Mouse (Mus musculus) heart, adult 2 months (tissue): Measurements from ENCODE around the gene Dnajc1. TPM values are rescaled to one million over a fixed set of nuclear protein-coding genes. Genes with fewer than 3 reads are reported as not detected.

Experiments
- DNase-seq, 2 experiments: peaks; one replicate each; pipeline ENCODE4 v3.0.0; 2021
- H3K27ac ChIP-seq: fragments of 200-600 bp; 2 replicates; pipeline ENCODE4 v1.8.1; 2022
- H3K27me3 ChIP-seq: fragments of 200-500 bp; 2 replicates; pipeline ENCODE4 v1.6.1; 2012; ENCODE audit warnings: mild to moderate bottlenecking, low read length, inconsistent platforms, mixed read lengths; ENCODE audit not compliant: control insufficient read depth, insufficient read depth
- H3K36me3 ChIP-seq: fragments of 200-500 bp; 2 replicates; pipeline ENCODE4 v1.6.1; 2012; ENCODE audit warnings: low read length, inconsistent platforms; ENCODE audit not compliant: control insufficient read depth, insufficient read depth
- H3K4me1 ChIP-seq: fragments of 200-500 bp; 2 replicates; pipeline ENCODE4 v1.6.1; 2011; ENCODE audit warnings: low read length; ENCODE audit not compliant: control insufficient read depth, insufficient read depth
- H3K4me3 ChIP-seq: fragments of 200-600 bp; 2 replicates; pipeline ENCODE4 v1.8.1; 2022
- H3K79me2 ChIP-seq: fragments of 200-500 bp; replicated peaks from 2 replicates; pipeline ENCODE4 v1.6.1; 2012; ENCODE audit warnings: mild to moderate bottlenecking, inconsistent platforms, low read length, moderate library complexity, mixed read lengths; ENCODE audit not compliant: control insufficient read depth, insufficient read depth
- H3K9ac ChIP-seq: fragments of 200-500 bp; 2 replicates; pipeline ENCODE4 v1.6.1; 2012; ENCODE audit warnings: low read depth, mild to moderate bottlenecking, control low read depth, inconsistent platforms, low read length, mixed read lengths
- CTCF ChIP-seq: fragments of 200-600 bp; IDR thresholded peaks from 2 replicates; pipeline ENCODE4 v1.8.1; 2022; ENCODE audit warnings: antibody characterized with exemption, mild to moderate bottlenecking, moderate library complexity
- EP300 ChIP-seq: fragments of 200-500 bp; IDR thresholded peaks from 2 replicates; pipeline ENCODE4 v1.6.1; 2011; ENCODE audit warnings: low read depth, low read length, control low read depth; ENCODE audit not compliant: insufficient read depth
- POLR2A ChIP-seq: fragments of 200-500 bp; IDR thresholded peaks from 2 replicates; pipeline ENCODE4 v1.6.1; 2011; ENCODE audit warnings: mild to moderate bottlenecking, low read depth, low read length, control low read depth; ENCODE audit not compliant: insufficient read depth
- WGBS: fragments of 180-500 bp; shearing (Covaris S2); methylation state at CpG from one replicate; pipeline ENCODE4 v1.1.7; 2018; 5-methylcytosine and 5-hydroxymethylcytosine counted together
- intact Hi-C: fragments of 180-260 bp; cut with DNase I; formaldehyde crosslinking; loops from one replicate; pipeline ENCODE4 v1.15.1; 2025
- polyA plus RNA-seq: library from polyadenylated mRNA; depleted of rRNA; stranded (reverse); fragments of >200 nt; gene quantifications from 2 replicates; pipeline ENCODE4 v1.2.3, GENCODE M21; 2012
- total RNA-seq, 2 experiments: library from RNA; stranded (reverse); gene quantifications; 2 replicates each; pipeline ENCODE4 v1.2.3; 2021

Dnajc1 gene
- total and polyA plus RNA-seq, 3 experiments = 7.2 to 18.3 (median 15.0) TPM

DNA sequence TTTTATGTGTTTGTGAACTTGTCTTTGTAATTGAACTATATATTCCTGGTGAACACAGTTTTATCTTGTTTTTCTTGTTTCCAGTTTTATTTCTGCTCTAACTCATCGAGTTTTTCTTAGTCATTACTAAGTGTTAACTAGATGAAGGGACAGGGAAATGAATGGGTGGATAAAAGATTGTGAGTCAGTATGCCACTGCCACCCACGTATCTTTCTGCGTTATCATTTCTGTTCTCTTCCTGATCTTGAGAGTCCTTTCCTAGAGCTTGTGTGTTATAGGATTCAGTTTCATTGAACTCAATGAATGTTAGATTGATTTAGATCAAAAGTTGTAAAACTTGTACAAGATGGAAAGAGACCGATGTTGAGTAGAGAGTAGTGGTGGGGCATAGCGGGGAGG, 212.3 kb downstream of the Dnajc1 start:
- TF ChIP-seq CTCF (no peak), POLR2A (no peak), EP300 (no peak)

DNA sequence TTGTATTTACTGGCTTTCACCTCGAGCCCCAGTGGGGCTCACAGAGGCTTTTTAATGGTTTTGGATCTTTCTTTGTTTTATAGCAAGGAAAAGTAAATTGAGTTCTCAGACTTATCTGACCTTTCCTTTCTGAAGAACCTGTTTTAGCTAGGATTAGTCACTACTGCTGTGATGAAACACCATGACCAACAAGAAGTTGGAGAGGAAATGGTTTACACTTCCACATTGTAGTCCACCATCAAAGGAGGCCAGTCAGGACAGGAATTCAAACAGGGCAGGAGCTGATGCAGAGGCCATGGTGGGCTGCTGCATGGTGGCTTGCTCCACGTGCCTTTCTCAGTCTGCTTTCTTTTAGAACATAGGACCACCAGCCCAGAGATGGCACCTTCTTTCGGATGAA, 216.4 kb downstream of the Dnajc1 start:
- H3K27ac ChIP-seq = no peak overlapping the region
- no peak overlapping the region for H3K4me3 ChIP-seq
- WGBS = 89% methylated on average over 3 of the region's 3 CpGs
- peaks cover 19% of the 10 kb centered on the region for H3K36me3 ChIP-seq
- H3K27me3 ChIP-seq = no peaks in the 10 kb centered on the region
- no peak for DNase-seq
- no peaks in the 10 kb centered on the region for H3K4me1 ChIP-seq
- intact Hi-C loops = no loop called here
- TF ChIP-seq CTCF (no peak), POLR2A (no peak)
- no peak overlapping the region for H3K9ac ChIP-seq
- no peaks in the 10 kb centered on the region; the same call in 1 of the 2 replicates for H3K79me2 ChIP-seq

More for the DNA sequence above, 212.3 kb downstream of the Dnajc1 start:
- Histone ChIP-seq H3K27ac (no peak overlapping the region), H3K9ac (no peak overlapping the region), H3K36me3 (peaks cover 9% of the 10 kb centered on the region), H3K4me3 (no peak overlapping the region), H3K4me1 (no peaks in the 10 kb centered on the region), H3K27me3 (no peaks in the 10 kb centered on the region), H3K79me2 (no peaks in the 10 kb centered on the region; the same call in 1 of the 2 replicates)
- intact Hi-C loops = no loop called here
- no peak for DNase-seq
- WGBS = 84% methylated on average over 5 of the region's 5 CpGs

DNA sequence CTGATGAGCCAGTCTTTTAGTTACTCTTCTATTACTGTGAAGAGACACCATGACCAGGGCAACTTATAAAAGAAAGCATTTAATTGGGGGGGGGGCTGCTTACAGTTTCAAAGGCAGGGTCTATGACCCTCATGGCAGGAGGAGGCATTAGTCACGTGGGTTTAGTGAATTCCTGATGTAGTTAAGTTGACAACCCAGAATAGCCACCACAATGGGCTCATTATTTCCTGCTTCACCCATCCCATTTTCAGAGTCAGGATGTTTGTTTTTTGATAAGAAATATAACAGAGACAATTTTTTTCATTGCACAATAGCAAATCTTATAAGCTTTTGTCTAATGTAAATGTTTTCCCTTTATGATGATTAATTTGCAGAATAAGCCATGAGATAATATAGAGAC, 217.4 kb downstream of the Dnajc1 start:
- no peaks in the 10 kb centered on the region for H3K27me3 ChIP-seq
- DNase-seq = no peak
- TF ChIP-seq CTCF = no peak
- no peak for TF ChIP-seq POLR2A
- TF ChIP-seq EP300 = no peak
- intact Hi-C loops = no loop called here
- no peaks in the 10 kb centered on the region; the same call in 1 of the 2 replicates for H3K79me2 ChIP-seq
- peaks cover 19% of the 10 kb centered on the region for H3K36me3 ChIP-seq
- 25% methylated on average over 1 of the region's 1 CpGs for WGBS
- no peaks in the 10 kb centered on the region for H3K4me1 ChIP-seq
- no peak overlapping the region for H3K9ac ChIP-seq
- no peak overlapping the region for H3K4me3 ChIP-seq
- no peak overlapping the region for H3K27ac ChIP-seq

- no peak overlapping the region for H3K27ac ChIP-seq
- no peaks in the 10 kb centered on the region; the same call in 1 of the 2 replicates for H3K79me2 ChIP-seq
- no peak overlapping the region for H3K4me3 ChIP-seq
- H3K4me1 ChIP-seq = no peaks in the 10 kb centered on the region
- 28% methylated on average over 1 of the region's 1 CpGs for WGBS
- no peak overlapping the region for H3K9ac ChIP-seq
- intact Hi-C loops = no loop called here
- H3K36me3 ChIP-seq = peaks cover 5% of the 10 kb centered on the region
- no peak for DNase-seq
- H3K27me3 ChIP-seq = no peaks in the 10 kb centered on the region
- TF ChIP-seq EP300 (no peak), POLR2A (no peak), CTCF (no peak)
These were observed 223.3 kb downstream of the Dnajc1 start for GRCm38 (mm10) chr2:18169174-18169948.

GRCm38 (mm10) chr2:18165511-18165910, 227.1 kb downstream of the Dnajc1 start:
- WGBS = 91% methylated on average over 2 of the region's 2 CpGs

DNA sequence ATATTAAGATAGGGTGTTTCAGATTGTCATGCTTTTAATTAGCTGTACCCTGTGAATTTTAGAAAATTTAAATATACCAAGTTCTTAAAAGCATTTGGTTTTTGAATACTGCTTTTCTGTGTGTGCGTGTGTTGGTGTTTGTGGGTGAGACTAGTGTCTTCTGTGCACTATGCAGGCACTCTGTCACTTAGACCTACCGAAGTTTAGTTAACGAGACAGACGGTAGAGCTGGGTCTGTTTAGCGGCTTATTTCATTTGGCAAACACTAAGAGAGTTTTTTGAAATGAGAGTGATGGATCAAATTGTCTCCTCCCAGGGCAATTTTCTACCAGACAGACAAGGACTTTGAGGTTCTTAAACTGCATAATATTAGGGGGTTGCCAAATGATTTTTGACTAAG, 231.6 kb downstream of the Dnajc1 start:
- Histone ChIP-seq H3K9ac (no peak overlapping the region), H3K27me3 (no peaks in the 10 kb centered on the region), H3K36me3 (peaks cover 4% of the 10 kb centered on the region), H3K4me3 (no peak overlapping the region), H3K4me1 (no peaks in the 10 kb centered on the region), H3K79me2 (no peaks in the 10 kb centered on the region), H3K27ac (no peak overlapping the region)
- no peak for DNase-seq
- TF ChIP-seq CTCF = no peak
- TF ChIP-seq EP300 = no peak
- no peak for TF ChIP-seq POLR2A
- intact Hi-C loops = no loop called here
- whole genome bisulfite sequencing = 91% methylated on average over 5 of the region's 5 CpGs

More at GRCm38 (mm10) chr2:18165511-18165910, 227.1 kb downstream of the Dnajc1 start:
- no peak for DNase-seq
- Histone ChIP-seq H3K9ac (no peak overlapping the region), H3K79me2 (no peaks in the 10 kb centered on the region; the same call in 1 of the 2 replicates), H3K4me1 (no peaks in the 10 kb centered on the region), H3K27me3 (no peaks in the 10 kb centered on the region), H3K4me3 (no peak overlapping the region), H3K27ac (no peak overlapping the region), H3K36me3 (peaks cover 4% of the 10 kb centered on the region; the same call in 1 of the 2 replicates)
- intact Hi-C loops = no loop called here
- TF ChIP-seq EP300 = no peak
- no peak for TF ChIP-seq POLR2A
- TF ChIP-seq CTCF = no peak
